Mouse (Mus musculus) small intestine, adult 2 months (tissue): ENCODE results near the gene Casq2. TPM values are rescaled to one million over a fixed set of nuclear protein-coding genes. Genes with fewer than 3 reads are reported as not detected.

ENCODE experiments used
- H3K27ac ChIP-seq: fragments of 200-500 bp; 2 replicates; pipeline ENCODE4 v1.5.1; 2012; ENCODE audit warnings: low read depth, low read length, control low read depth, inconsistent platforms; ENCODE audit not compliant: insufficient read depth
- H3K27me3 ChIP-seq: fragments of 200-500 bp; 2 replicates; pipeline ENCODE4 v1.6.1; 2012; ENCODE audit warnings: mild to moderate bottlenecking, moderate library complexity, low read length, inconsistent platforms; ENCODE audit not compliant: control insufficient read depth, insufficient read depth
- H3K36me3 ChIP-seq: fragments of 200-500 bp; 2 replicates; pipeline ENCODE4 v1.6.1; 2012; ENCODE audit warnings: mild to moderate bottlenecking, low read length, control low read depth, inconsistent platforms; ENCODE audit not compliant: control insufficient read depth, insufficient read depth
- H3K4me1 ChIP-seq: fragments of 200-500 bp; 2 replicates; pipeline ENCODE4 v1.6.1; 2012; ENCODE audit warnings: low read length, inconsistent platforms, mixed read lengths; ENCODE audit not compliant: control insufficient read depth, insufficient read depth, insufficient read length
- H3K4me3 ChIP-seq: fragments of 200-500 bp; 2 replicates; pipeline ENCODE4 v1.5.1; 2012; ENCODE audit warnings: low read depth, mild to moderate bottlenecking, control low read depth, inconsistent platforms, low read length, moderate library complexity
- CTCF ChIP-seq: fragments of 200-500 bp; IDR thresholded peaks from 2 replicates; pipeline ENCODE4 v1.5.1; 2012; ENCODE audit warnings: low read depth, mild to moderate bottlenecking, control low read depth, inconsistent platforms, low read length, moderate library complexity, mixed read lengths; ENCODE audit not compliant: insufficient replicate concordance, insufficient read length; ENCODE audit errors: extremely low read depth
- POLR2A ChIP-seq: fragments of 200-500 bp; IDR thresholded peaks from 2 replicates; pipeline ENCODE4 v1.6.1; 2012; ENCODE audit warnings: low read depth, mild to moderate bottlenecking, control low read depth, inconsistent platforms, low read length, moderate library complexity
- WGBS: fragments of 180-500 bp; shearing (Covaris S2); methylation state at CpG from one replicate; pipeline ENCODE4 v1.1.7; 2018; 5-methylcytosine and 5-hydroxymethylcytosine counted together
- polyA plus RNA-seq: library from polyadenylated mRNA; depleted of rRNA; stranded (reverse); fragments of >200 nt; gene quantifications from 2 replicates; pipeline ENCODE4 v1.2.3, GENCODE M21; 2012

The Casq2 gene
- polyA plus RNA-seq, 1 experiment, result 1.1 TPM

DNA sequence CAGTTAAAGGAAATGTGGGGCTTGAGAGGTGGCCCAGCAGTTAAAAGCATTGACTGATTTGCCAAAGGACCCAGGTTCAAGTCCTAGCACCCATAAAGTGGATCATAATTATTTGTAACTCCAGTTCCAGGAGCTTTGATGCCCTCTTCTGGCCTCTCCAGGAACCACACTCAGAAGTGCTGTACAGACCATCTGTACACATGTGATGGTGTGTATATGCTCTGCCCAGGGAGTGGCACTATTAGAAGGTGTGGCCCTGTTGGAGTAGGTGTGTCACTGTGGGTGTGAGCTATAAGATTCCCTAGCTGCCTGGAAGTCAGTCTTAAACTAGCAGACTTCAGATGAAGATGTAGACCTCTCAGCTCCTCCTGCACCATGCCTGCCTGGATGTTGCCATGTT, 34.7 kb downstream of the Casq2 start:
- Histone ChIP-seq H3K36me3 (no peaks in the 10 kb centered on the region), H3K4me1 (no peaks in the 10 kb centered on the region), H3K27me3 (no peaks in the 10 kb centered on the region), H3K27ac (no peak overlapping the region), H3K4me3 (no peak overlapping the region)
- TF ChIP-seq POLR2A (no peak), CTCF (no peak)

DNA sequence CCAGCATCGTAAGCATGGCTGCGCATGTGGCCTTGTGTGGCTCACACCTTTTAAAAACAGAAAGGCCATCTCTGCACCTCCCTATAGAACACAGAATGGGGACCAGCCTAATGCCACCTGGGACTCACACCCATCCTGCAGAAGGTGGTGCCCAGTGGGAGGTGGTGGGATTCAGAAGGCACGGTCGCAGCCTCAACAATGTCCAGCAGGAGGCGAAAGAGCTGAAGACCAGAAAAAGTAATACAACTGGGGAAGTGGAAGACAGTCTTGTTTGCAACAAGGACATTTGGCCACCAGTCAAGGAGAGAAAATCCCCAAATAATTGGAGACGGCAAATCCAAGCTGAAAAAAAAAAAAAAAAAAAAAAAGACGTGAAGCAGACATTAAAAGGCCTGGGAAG, 35.8 kb downstream of the Casq2 start:
- no peak overlapping the region for H3K4me3 ChIP-seq
- no peaks in the 10 kb centered on the region for H3K36me3 ChIP-seq
- TF ChIP-seq CTCF (peak; percentile 26; the same call in 1 of the 2 replicates), POLR2A (no peak)
- no peaks in the 10 kb centered on the region for H3K4me1 ChIP-seq
- H3K27me3 ChIP-seq, result no peaks in the 10 kb centered on the region
- WGBS, result 80% methylated on average over 7 of the region's 7 CpGs
- no peak overlapping the region for H3K27ac ChIP-seq

DNA sequence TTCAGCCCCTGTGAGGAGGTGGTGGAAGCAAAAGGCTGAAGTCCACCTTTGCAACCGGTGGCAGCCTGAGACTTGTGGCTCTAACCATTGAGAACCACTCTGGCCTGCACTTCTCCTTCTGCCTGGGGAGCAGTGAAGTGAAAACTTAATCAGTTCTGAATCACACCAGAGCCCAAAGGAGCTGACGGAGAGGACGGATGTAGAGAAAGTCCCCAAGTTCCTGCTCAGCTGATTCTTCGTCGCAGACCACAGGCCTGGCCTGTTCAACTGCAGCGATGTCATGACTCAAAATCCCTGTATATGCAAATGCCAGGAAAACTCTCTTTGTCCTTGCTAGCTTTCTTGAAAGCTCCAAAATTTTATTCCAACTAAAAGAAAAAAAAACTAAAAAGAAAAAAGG, 37.4 kb downstream of the Casq2 start:
- 66% methylated on average over 6 of the region's 6 CpGs for WGBS
- Histone ChIP-seq H3K27me3 (no peaks in the 10 kb centered on the region), H3K36me3 (no peaks in the 10 kb centered on the region), H3K4me3 (no peak overlapping the region), H3K4me1 (no peaks in the 10 kb centered on the region), H3K27ac (no peak overlapping the region)
- no peak for TF ChIP-seq CTCF
- TF ChIP-seq POLR2A, result no peak

DNA sequence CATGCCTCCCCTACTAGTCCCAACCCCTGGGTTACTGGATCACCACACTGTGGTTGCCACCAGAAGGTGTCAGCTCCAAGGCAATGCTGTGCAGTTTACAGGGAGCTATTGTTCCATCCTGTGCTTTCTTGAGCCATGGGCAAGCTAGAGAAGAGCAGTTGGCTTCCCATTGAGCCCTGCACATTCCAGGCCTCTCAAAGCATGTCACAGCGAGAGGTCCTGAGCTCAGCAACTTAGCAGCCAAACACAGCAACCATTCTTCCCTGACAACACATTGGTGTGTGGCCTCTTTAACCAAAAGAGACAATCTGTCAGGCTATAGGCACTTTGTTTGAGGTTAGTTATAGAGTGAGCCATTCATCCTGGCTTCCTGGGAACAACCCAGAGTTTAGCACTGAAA, 39.3 kb downstream of the Casq2 start:
- WGBS, result 87% methylated on average over 1 of the region's 1 CpGs
- Histone ChIP-seq H3K27ac (no peak overlapping the region), H3K4me3 (no peak overlapping the region), H3K27me3 (no peaks in the 10 kb centered on the region), H3K36me3 (no peaks in the 10 kb centered on the region), H3K4me1 (no peaks in the 10 kb centered on the region)
- TF ChIP-seq POLR2A (no peak), CTCF (no peak)

DNA sequence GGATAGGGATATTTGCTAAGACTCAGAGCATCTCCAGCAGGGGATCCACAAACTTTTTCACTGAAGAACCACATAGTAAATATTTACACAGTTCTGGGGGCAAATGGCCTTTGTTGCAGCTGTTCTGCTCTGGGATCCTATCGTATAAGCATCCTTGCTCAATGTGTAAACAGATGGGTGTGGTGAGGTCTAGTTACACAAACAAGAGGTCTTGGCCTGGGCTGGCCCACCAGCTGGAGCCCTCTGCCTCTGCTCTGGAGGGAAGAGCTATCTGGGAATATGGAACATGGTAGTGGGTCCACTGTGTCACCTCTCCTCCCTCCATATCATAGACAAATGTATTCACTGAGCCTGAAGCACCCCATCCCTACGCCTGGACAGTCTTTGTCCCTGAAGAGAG, 40.9 kb downstream of the Casq2 start:
- no peak for TF ChIP-seq CTCF
- no peak for TF ChIP-seq POLR2A
- Histone ChIP-seq H3K36me3 (no peaks in the 10 kb centered on the region), H3K27ac (no peak overlapping the region), H3K4me3 (no peak overlapping the region), H3K27me3 (no peaks in the 10 kb centered on the region), H3K4me1 (no peaks in the 10 kb centered on the region)
- WGBS, result 47% methylated on average over 2 of the region's 2 CpGs

DNA sequence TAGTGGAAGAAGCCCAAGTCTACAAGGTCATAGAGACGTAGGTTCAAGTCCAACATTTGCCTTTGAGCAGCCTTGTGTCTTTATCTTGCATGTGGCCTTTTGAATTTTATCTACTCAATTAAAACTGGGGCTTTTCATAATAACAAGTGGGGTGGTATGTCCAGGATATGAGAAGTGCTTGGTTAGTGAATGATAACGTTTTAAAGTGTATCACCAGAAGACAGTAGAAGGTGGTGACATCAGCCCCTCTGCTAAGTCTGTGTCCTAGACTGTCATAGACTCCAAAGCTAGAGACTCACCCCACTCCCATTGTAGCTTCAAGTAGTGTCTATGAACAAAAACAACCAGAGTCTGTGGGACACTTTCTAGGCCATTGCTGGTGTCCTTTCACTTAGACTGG, 42.0 kb downstream of the Casq2 start:
- 80% methylated on average over 2 of the region's 2 CpGs for WGBS

DNA sequence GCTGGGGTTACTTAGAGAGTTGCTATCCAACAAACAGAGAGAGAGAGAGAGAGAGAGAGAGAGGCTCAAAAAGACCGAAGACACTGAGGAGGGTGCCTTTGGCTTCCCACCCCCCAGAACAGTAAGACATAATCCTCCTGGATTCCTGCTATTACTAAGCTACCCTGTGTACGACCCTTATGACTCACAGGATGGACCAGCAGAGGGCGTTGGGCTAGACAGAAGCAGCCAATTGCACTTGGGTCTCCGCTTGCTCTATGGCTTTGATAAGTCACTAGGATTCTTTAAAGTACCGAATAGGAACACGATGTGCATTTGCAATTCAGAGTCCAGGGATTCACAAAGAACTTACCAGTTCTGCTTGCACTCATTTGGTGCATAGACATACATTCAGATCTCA, 44.3 kb downstream of the Casq2 start:
- no peak overlapping the region for H3K27ac ChIP-seq
- no peaks in the 10 kb centered on the region for H3K4me1 ChIP-seq
- WGBS, result 66% methylated on average over 6 of the region's 6 CpGs
- H3K27me3 ChIP-seq, result no peaks in the 10 kb centered on the region
- no peak overlapping the region for H3K4me3 ChIP-seq
- TF ChIP-seq POLR2A, result no peak
- TF ChIP-seq CTCF, result no peak
- H3K36me3 ChIP-seq, result no peaks in the 10 kb centered on the region

More for the DNA sequence above, 42.0 kb downstream of the Casq2 start:
- no peak for TF ChIP-seq POLR2A
- TF ChIP-seq CTCF, result no peak
- Histone ChIP-seq H3K36me3 (no peaks in the 10 kb centered on the region), H3K4me1 (no peaks in the 10 kb centered on the region), H3K4me3 (no peak overlapping the region), H3K27me3 (no peaks in the 10 kb centered on the region), H3K27ac (no peak overlapping the region)
